Mouse (Mus musculus): ENCODE results near the gene Vps51. TPM values are rescaled to one million over a fixed set of nuclear protein-coding genes. Genes with fewer than 3 reads are reported as not detected.

Vps51 gene
- polyA plus RNA-seq, 1 experiment, result 49.1 TPM

GRCm38 (mm10) chr19:6118677-6119185 is 41.7 kb upstream of the Vps51 start:
- Histone ChIP-seq H3K4me2 (ENCODE audit: low read depth) (peak overlapping the region; percentile 89), H3K36me3 (ENCODE audit: control insufficient read depth, insufficient read depth) (peaks cover 11% of the 10 kb centered on the region), H3ac (ENCODE audit: control insufficient read depth, insufficient read length) (peak overlapping the region; percentile 87), H3K79me2 (ENCODE audit: control insufficient read depth, insufficient read depth) (peaks cover 14% of the 10 kb centered on the region), H3K4me3 (peak overlapping the region; percentile 53), H3K27me3 (ENCODE audit: control insufficient read depth, insufficient read depth, insufficient read length) (no peaks in the 10 kb centered on the region)
- TF ChIP-seq REST (IDR thresholded peaks at IDR 0.05; ENCODE audit: insufficient read depth, insufficient read length) (no peak), TCF12 (IDR thresholded peaks at IDR 0.05; ENCODE audit: insufficient read depth, poor library complexity, severe bottlenecking) (no peak), MYOD1 (IDR thresholded peaks at IDR 0.05; ENCODE audit: control insufficient read depth in 1 of 3, insufficient read length in 2 of 3, low read depth in 2 of 3) (no peak), CEBPB (IDR thresholded peaks at IDR 0.05; ENCODE audit: insufficient read depth, poor library complexity, severe bottlenecking) (no peak), MYOG (IDR thresholded peaks at IDR 0.05; ENCODE audit: control insufficient read depth in 1 of 3, insufficient read depth in 1 of 3, insufficient read length in 2 of 3, low read depth in 2 of 3) (no peak), USF1 (IDR thresholded peaks at IDR 0.05; ENCODE audit: low read depth) (no peak), POLR2AphosphoS2 (IDR thresholded peaks at IDR 0.05; ENCODE audit: insufficient read length, low read depth) (no peak), SRF (IDR thresholded peaks at IDR 0.05; ENCODE audit: control insufficient read depth, insufficient read length, low read depth) (no peak), MAX (IDR thresholded peaks at IDR 0.05; ENCODE audit: low read depth) (no peak), POLR2A (IDR thresholded peaks at IDR 0.05; ENCODE audit: insufficient read length, low read depth) (no peak), E2F4 (IDR thresholded peaks at IDR 0.05; ENCODE audit: insufficient read depth) (no peak), TCF3 (IDR thresholded peaks at IDR 0.05; ENCODE audit: insufficient read length, low read depth) (no peak)

GRCm38 (mm10) chr19:6117986-6118676 is 41.1 kb upstream of the Vps51 start, which contains the start of gene Sac3d1:
Sac3d1 (minus strand) TSS chr19:6118650.
- TF ChIP-seq TCF12 (IDR thresholded peaks at IDR 0.05; ENCODE audit: insufficient read depth, poor library complexity, severe bottlenecking) (no peak), SRF (IDR thresholded peaks at IDR 0.05; ENCODE audit: control insufficient read depth, insufficient read length, low read depth) (peak; percentile 17), E2F4 (IDR thresholded peaks at IDR 0.05; ENCODE audit: insufficient read depth) (peak; percentile 89), MYOD1 (IDR thresholded peaks at IDR 0.05; ENCODE audit: control insufficient read depth in 1 of 3, insufficient read length in 2 of 3, low read depth in 2 of 3) (peak in 2 of 3 experiments; percentile 4 to 48), USF1 (IDR thresholded peaks at IDR 0.05; ENCODE audit: low read depth) (no peak), MAX (IDR thresholded peaks at IDR 0.05; ENCODE audit: low read depth) (no peak), POLR2A (IDR thresholded peaks at IDR 0.05; ENCODE audit: insufficient read length, low read depth) (peak; percentile 76), TCF3 (IDR thresholded peaks at IDR 0.05; ENCODE audit: insufficient read length, low read depth) (no peak), POLR2AphosphoS2 (IDR thresholded peaks at IDR 0.05; ENCODE audit: insufficient read length, low read depth) (peak; percentile 81), CEBPB (IDR thresholded peaks at IDR 0.05; ENCODE audit: insufficient read depth, poor library complexity, severe bottlenecking) (no peak), MYOG (IDR thresholded peaks at IDR 0.05; ENCODE audit: control insufficient read depth in 1 of 3, insufficient read depth in 1 of 3, insufficient read length in 2 of 3, low read depth in 2 of 3) (peak in 2 of 3 experiments; percentile 15 to 34), REST (IDR thresholded peaks at IDR 0.05; ENCODE audit: insufficient read depth, insufficient read length) (no peak)
- peaks cover 14% of the 10 kb centered on the region for H3K79me2 ChIP-seq (ENCODE audit: control insufficient read depth, insufficient read depth)
- no peaks in the 10 kb centered on the region for H3K27me3 ChIP-seq (ENCODE audit: control insufficient read depth, insufficient read depth, insufficient read length)
- peak within 1 kb of the TSS; percentile 87 for H3ac ChIP-seq (ENCODE audit: control insufficient read depth, insufficient read length)
- H3K4me2 ChIP-seq (ENCODE audit: low read depth), result peak within 1 kb of the TSS; percentile 89
- H3K36me3 ChIP-seq (ENCODE audit: control insufficient read depth, insufficient read depth), result peaks cover 11% of the 10 kb centered on the region
- H3K4me3 ChIP-seq, result peak within 1 kb of the TSS; percentile 53

- peak overlapping the region; percentile 53 for H3K4me3 ChIP-seq
- TF ChIP-seq REST (IDR thresholded peaks at IDR 0.05; ENCODE audit: insufficient read depth, insufficient read length), result peak; percentile 16
- TF ChIP-seq MYOD1 (IDR thresholded peaks at IDR 0.05; ENCODE audit: control insufficient read depth in 1 of 3, insufficient read length in 2 of 3, low read depth in 2 of 3), result no peak
- peak overlapping the region; percentile 87 for H3ac ChIP-seq (ENCODE audit: control insufficient read depth, insufficient read length)
- H3K79me2 ChIP-seq (ENCODE audit: control insufficient read depth, insufficient read depth), result peaks cover 14% of the 10 kb centered on the region
- no peaks in the 10 kb centered on the region for H3K27me3 ChIP-seq (ENCODE audit: control insufficient read depth, insufficient read depth, insufficient read length)
- peaks cover 8% of the 10 kb centered on the region for H3K36me3 ChIP-seq (ENCODE audit: control insufficient read depth, insufficient read depth)
- H3K4me2 ChIP-seq (ENCODE audit: low read depth), result peak overlapping the region; percentile 89
These were observed 40.4 kb upstream of the Vps51 start for GRCm38 (mm10) chr19:6117346-6117985.

- peaks cover 14% of the 10 kb centered on the region for H3K79me2 ChIP-seq (ENCODE audit: control insufficient read depth, insufficient read depth)
- peak overlapping the region; percentile 89 for H3K4me2 ChIP-seq (ENCODE audit: low read depth)
- TF ChIP-seq MAX (IDR thresholded peaks at IDR 0.05; ENCODE audit: low read depth) (no peak), E2F4 (IDR thresholded peaks at IDR 0.05; ENCODE audit: insufficient read depth) (no peak), TCF3 (IDR thresholded peaks at IDR 0.05; ENCODE audit: insufficient read length, low read depth) (no peak), TCF12 (IDR thresholded peaks at IDR 0.05; ENCODE audit: insufficient read depth, poor library complexity, severe bottlenecking) (no peak), USF1 (IDR thresholded peaks at IDR 0.05; ENCODE audit: low read depth) (no peak)
- H3K4me3 ChIP-seq, result peak overlapping the region; percentile 53
- no peak overlapping the region for H3ac ChIP-seq (ENCODE audit: control insufficient read depth, insufficient read length)
- peaks cover 6% of the 10 kb centered on the region for H3K36me3 ChIP-seq (ENCODE audit: control insufficient read depth, insufficient read depth)
- H3K27me3 ChIP-seq (ENCODE audit: control insufficient read depth, insufficient read depth, insufficient read length), result no peaks in the 10 kb centered on the region
These were observed 39.3 kb upstream of the Vps51 start for GRCm38 (mm10) chr19:6116113-6116850.
